Mouse (Mus musculus): ENCODE results near the gene Dnajc2. TPM values are rescaled to one million over a fixed set of nuclear protein-coding genes. Genes with fewer than 3 reads are reported as not detected.
A peak's percentile ranks its signal among the peaks of the same experiment; 100 is the strongest.

The Dnajc2 gene
- 67.1 and 94.3 TPM in 2 replicates for polyA plus RNA-seq (2016; fragmentation: Nextera tagmentation; extraction: Ambion mirVana)

DNA sequence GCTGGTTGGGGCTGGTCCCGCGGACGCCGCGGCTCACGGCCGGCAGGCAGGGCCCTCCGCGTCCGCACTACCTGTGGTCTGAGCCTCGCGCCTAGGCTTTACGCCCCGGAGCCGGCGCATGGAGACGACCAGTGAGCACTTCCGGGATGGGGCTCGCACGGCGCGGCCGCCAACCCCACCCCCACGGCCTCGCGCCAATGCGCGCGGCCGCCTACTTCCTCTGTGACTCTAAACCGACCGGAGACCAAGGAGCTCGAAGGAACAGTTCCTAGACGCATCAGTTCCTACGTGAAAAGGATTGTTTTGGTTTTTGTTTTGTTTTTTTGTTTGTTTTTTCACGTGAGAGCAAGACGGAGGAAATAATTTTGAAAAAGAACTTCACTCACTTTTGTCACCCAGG lies at the start of gene Dnajc2, which contains the start of gene Psmc2:
TSS of gene Dnajc2 (minus strand) at position 199 of the 400 bp plus-strand sequence.
TSS of gene Psmc2 (plus strand) at position 231 of the 400 bp plus-strand sequence.
- peaks cover 33% of the 10 kb centered on the region for H3K4me1 ChIP-seq (replicated peaks)
- H3K27ac ChIP-seq = peak within 1 kb of the TSS; percentile 94
- WGBS = under 1% methylated on average over 37 of the region's 37 CpGs
- no peaks in the 10 kb centered on the region for H3K27me3 ChIP-seq (ENCODE audit: insufficient read depth, poor library complexity, severe bottlenecking)
- H3K9me3 ChIP-seq = no peaks in the 10 kb centered on the region
- peaks cover 50% of the 10 kb centered on the region for H3K36me3 ChIP-seq
- H3K4me3 ChIP-seq = peak within 1 kb of the TSS; percentile 89
- peak; percentile 89 for DNase-seq (ENCODE audit: low spot score)

DNA sequence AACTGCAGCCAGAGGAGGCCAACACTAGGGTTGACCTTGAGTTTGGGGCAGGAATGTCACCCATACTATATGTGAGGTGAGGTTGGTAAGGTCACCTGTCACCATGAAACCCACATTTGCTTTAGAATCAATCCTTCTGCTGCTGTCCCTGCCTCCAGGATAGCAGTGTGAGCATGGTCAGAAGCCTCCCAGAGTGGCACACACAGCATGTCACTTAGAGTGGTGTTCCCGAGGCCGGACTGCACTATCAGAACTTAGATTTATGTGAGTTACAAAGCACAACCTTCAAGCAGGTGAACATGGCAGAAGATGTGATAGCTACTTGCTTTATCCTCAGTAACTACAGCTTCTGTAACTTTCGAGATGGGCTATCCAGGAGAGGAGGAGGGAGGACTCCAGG lies 46.7 kb upstream of the Dnajc2 start:
- no peaks in the 10 kb centered on the region for H3K36me3 ChIP-seq
- peaks cover 4% of the 10 kb centered on the region; the same call in 1 of the 2 replicates for H3K4me1 ChIP-seq (replicated peaks)
- no peaks in the 10 kb centered on the region for H3K27me3 ChIP-seq (ENCODE audit: insufficient read depth, poor library complexity, severe bottlenecking)
- H3K9me3 ChIP-seq = no peaks in the 10 kb centered on the region
- no peak overlapping the region for H3K4me3 ChIP-seq
- WGBS = 73% methylated on average over 3 of the region's 3 CpGs
- DNase-seq (ENCODE audit: low spot score) = no peak
- H3K27ac ChIP-seq = no peak overlapping the region

DNA sequence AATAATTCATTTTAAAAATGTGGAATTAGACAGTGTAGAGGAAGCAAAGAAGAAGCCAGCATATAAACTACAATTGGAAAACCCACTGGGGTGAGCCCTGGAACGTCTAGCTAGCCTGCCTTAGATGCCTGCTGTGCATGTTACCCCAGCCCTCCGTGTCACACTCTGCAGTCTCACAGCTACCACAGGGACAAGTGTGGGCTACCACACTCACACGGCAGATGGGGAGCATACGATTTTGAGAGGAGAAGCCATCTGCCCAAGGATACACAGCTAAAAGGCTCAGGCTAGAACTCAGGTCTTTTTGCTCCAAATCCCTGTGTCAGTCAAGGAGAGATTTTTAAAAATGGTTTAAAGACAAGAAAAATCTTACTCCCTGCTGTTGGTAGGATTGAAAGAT lies 43.8 kb upstream of the Dnajc2 start:
- H3K4me1 ChIP-seq (replicated peaks) = peaks cover 11% of the 10 kb centered on the region
- H3K9me3 ChIP-seq = no peaks in the 10 kb centered on the region
- H3K27me3 ChIP-seq (ENCODE audit: insufficient read depth, poor library complexity, severe bottlenecking) = no peaks in the 10 kb centered on the region
- no peak for DNase-seq (ENCODE audit: low spot score)
- 68% methylated on average over 4 of the region's 4 CpGs for WGBS
- no peaks in the 10 kb centered on the region for H3K36me3 ChIP-seq
- H3K4me3 ChIP-seq = no peak overlapping the region
- H3K27ac ChIP-seq = no peak overlapping the region

GRCm38 (mm10) chr5:21827643-21828042 lies 42.6 kb upstream of the Dnajc2 start:
- H3K27me3 ChIP-seq (ENCODE audit: insufficient read depth, poor library complexity, severe bottlenecking) = no peaks in the 10 kb centered on the region
- no peak overlapping the region for H3K4me3 ChIP-seq
- H3K4me1 ChIP-seq (replicated peaks) = peaks cover 11% of the 10 kb centered on the region
- no peaks in the 10 kb centered on the region for H3K9me3 ChIP-seq
- DNase-seq (ENCODE audit: low spot score) = no peak
- no peak overlapping the region for H3K27ac ChIP-seq
- H3K36me3 ChIP-seq = no peaks in the 10 kb centered on the region
- 15% methylated on average over 6 of the region's 6 CpGs for WGBS

- Histone ChIP-seq H3K27ac (no peak overlapping the region), H3K4me3 (no peak overlapping the region), H3K4me1 (replicated peaks) (peaks cover 11% of the 10 kb centered on the region), H3K27me3 (ENCODE audit: insufficient read depth, poor library complexity, severe bottlenecking) (no peaks in the 10 kb centered on the region), H3K36me3 (no peaks in the 10 kb centered on the region), H3K9me3 (no peaks in the 10 kb centered on the region)
- DNase-seq (ENCODE audit: low spot score) = no peak
- 20% methylated on average over 7 of the region's 7 CpGs for WGBS
Measured at GRCm38 (mm10) chr5:21826370-21826769, 41.3 kb upstream of the Dnajc2 start.

DNA sequence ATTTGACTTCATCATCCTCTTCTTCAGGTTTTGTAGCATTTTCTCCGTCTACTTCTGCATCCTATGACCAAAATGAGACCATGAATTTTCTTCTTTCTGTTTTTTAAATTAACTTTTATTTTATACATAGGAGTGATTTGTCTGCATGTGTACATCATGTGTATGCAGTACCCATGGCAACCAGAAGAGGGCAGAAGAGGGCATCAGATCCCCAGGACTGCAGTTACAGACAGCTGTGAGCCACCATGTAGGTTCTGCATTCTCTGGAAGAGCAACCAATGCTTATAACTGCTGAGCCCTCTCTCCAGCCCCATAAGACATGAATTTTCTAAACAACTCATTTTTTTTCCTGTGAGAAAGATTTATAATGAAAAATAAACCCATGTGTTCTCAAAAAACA lies 28.9 kb upstream of the Dnajc2 start:
- WGBS = 44% methylated on average over 1 of the region's 1 CpGs
- H3K4me3 ChIP-seq = no peak overlapping the region
- no peak overlapping the region for H3K27ac ChIP-seq
- no peaks in the 10 kb centered on the region for H3K27me3 ChIP-seq (ENCODE audit: insufficient read depth, poor library complexity, severe bottlenecking)
- no peaks in the 10 kb centered on the region for H3K36me3 ChIP-seq
- no peaks in the 10 kb centered on the region for H3K9me3 ChIP-seq
- H3K4me1 ChIP-seq (replicated peaks) = no peaks in the 10 kb centered on the region
- DNase-seq (ENCODE audit: low spot score) = peak; percentile 45

DNA sequence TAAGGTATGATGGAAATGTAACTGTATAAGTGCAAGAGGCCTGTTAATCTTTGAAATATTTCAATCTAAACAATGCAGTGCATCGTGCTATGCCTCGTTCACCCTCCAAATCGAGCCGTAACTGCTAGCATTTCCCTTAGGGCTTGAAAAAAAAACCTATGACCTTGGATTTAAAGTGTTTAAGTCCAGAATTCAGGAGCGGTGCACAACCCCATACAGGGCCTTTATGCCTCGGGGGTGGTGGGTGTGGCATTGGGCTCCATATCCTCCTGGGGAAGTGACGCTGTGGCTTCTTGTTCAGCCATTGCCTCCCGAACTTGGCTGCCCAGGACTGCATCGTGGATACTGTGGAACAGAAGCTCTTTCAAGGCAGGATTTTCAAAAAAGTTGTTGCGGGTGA lies 25.9 kb upstream of the Dnajc2 start:
- Histone ChIP-seq H3K4me3 (no peak overlapping the region), H3K4me1 (replicated peaks) (no peaks in the 10 kb centered on the region), H3K27me3 (ENCODE audit: insufficient read depth, poor library complexity, severe bottlenecking) (no peaks in the 10 kb centered on the region), H3K36me3 (no peaks in the 10 kb centered on the region), H3K27ac (no peak overlapping the region), H3K9me3 (no peaks in the 10 kb centered on the region)
- no peak for DNase-seq (ENCODE audit: low spot score)
- 82% methylated on average over 10 of the region's 10 CpGs for WGBS

DNA sequence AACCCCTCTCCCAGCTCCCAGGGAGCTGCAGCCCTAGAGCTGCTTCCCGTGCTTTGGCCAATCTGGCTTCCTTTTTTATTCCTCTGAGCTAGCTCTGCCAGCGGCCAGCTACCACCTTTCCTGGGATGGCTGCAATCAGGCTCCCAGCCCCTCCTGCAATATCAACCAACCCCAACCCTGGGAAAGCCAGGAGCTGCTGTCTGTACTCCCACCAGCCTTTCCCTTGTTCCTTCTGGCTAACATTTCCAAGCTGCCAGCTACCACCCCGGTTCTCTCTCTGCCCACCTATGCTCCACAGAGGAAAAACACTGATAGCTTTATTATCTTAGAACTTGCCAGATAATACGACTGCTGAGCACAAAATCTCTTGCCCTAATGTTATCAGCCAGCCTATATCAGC lies 19.8 kb upstream of the Dnajc2 start:
- 83% methylated on average over 4 of the region's 4 CpGs for WGBS
- Histone ChIP-seq H3K9me3 (no peaks in the 10 kb centered on the region), H3K4me3 (no peak overlapping the region), H3K36me3 (peaks cover 55% of the 10 kb centered on the region), H3K27ac (no peak overlapping the region), H3K4me1 (replicated peaks) (no peaks in the 10 kb centered on the region), H3K27me3 (ENCODE audit: insufficient read depth, poor library complexity, severe bottlenecking) (no peaks in the 10 kb centered on the region)
- DNase-seq (ENCODE audit: low spot score) = no peak

- Histone ChIP-seq H3K9me3 (no peaks in the 10 kb centered on the region), H3K36me3 (peaks cover 66% of the 10 kb centered on the region), H3K4me1 (replicated peaks) (no peaks in the 10 kb centered on the region), H3K27ac (no peak overlapping the region), H3K4me3 (no peak overlapping the region), H3K27me3 (ENCODE audit: insufficient read depth, poor library complexity, severe bottlenecking) (no peaks in the 10 kb centered on the region)
- 91% methylated on average over 12 of the region's 12 CpGs for WGBS
- DNase-seq (ENCODE audit: low spot score) = no peak
Measured at GRCm38 (mm10) chr5:21803691-21804188, 18.7 kb upstream of the Dnajc2 start.

- Histone ChIP-seq H3K36me3 (peaks cover 74% of the 10 kb centered on the region), H3K9me3 (no peaks in the 10 kb centered on the region), H3K4me1 (replicated peaks) (no peaks in the 10 kb centered on the region), H3K27ac (no peak overlapping the region), H3K4me3 (no peak overlapping the region), H3K27me3 (ENCODE audit: insufficient read depth, poor library complexity, severe bottlenecking) (no peaks in the 10 kb centered on the region)
- DNase-seq (ENCODE audit: low spot score) = no peak
- 96% methylated on average over 9 of the region's 9 CpGs for WGBS
Measured at GRCm38 (mm10) chr5:21802907-21803306, 17.9 kb upstream of the Dnajc2 start.

DNA sequence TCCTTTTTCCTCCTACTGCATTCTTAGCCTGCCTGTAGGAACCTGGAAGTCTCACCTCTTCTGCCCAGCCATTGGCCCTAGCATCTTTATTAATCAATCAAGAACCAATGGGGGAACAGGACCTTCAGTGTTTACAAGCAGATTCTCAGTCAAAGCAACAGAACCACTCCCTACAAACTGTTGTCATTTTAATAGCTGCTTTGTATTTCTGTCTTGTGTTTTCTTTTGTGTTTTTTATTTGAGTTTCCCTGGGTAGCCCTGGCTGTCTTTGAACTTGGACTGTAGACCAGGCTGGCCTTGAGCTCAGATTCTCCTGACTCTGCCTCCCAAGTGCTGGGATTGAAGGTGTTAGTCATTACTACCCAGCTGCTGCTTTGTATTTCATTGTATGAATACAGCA lies 7.1 kb upstream of the Dnajc2 start:
- Histone ChIP-seq H3K4me3 (no peak overlapping the region), H3K36me3 (peaks cover 61% of the 10 kb centered on the region), H3K27me3 (ENCODE audit: insufficient read depth, poor library complexity, severe bottlenecking) (no peaks in the 10 kb centered on the region), H3K27ac (no peak overlapping the region), H3K9me3 (no peaks in the 10 kb centered on the region), H3K4me1 (replicated peaks) (peaks cover 20% of the 10 kb centered on the region)
- DNase-seq (ENCODE audit: low spot score) = no peak

- Histone ChIP-seq H3K36me3 (peaks cover 37% of the 10 kb centered on the region), H3K27me3 (ENCODE audit: insufficient read depth, poor library complexity, severe bottlenecking) (no peaks in the 10 kb centered on the region), H3K4me3 (no peak overlapping the region), H3K9me3 (no peaks in the 10 kb centered on the region), H3K4me1 (replicated peaks) (peaks cover 29% of the 10 kb centered on the region), H3K27ac (no peak overlapping the region)
- WGBS = 81% methylated on average over 5 of the region's 5 CpGs
- DNase-seq (ENCODE audit: low spot score) = no peak
Measured at GRCm38 (mm10) chr5:21789061-21789460, 4.0 kb upstream of the Dnajc2 start.

DNA sequence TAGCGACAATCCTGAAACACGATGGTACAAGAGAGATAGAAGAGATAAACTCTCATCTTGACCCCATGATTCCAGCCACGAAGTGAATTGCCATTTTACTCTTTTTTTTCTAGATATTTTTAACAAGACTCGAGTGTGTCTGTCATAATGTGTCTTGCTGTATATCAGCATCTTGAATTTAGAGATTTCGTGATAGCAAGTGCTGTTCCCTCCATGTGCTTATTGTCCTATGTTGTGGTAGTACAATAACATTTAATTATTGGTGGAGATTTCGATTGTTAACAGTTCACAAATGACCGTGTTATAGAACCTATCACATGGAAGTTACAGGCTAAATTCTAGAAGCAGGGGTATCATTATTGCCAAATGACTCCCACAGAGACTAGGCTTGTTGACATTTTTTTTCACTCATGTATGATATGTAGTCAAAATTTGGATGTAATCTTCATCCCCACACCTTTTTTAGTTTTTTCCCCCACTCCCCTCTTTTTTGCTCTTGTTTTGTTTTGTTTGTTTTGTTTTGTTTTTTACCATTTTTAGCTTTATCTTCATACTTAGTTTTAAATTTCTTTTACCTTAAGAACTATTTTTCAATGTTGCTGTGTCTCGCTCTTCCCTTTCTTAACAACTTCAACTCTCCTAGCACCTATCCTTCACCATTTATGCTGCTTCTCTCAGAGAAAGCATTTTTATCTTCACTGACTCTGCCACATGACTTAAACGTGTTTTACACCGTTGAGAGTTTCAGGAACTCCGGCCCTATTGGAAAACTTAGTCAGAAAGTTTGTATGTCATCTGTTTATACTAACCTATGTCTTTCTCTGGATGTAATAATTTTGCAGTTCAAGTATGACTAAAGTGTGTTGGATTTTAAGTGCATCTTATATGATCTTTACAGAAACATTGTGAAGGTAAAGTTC lies 2.4 kb upstream of the Dnajc2 start:
- Histone ChIP-seq H3K4me1 (replicated peaks) (peaks cover 33% of the 10 kb centered on the region), H3K27ac (peak overlapping the region; percentile 94), H3K27me3 (ENCODE audit: insufficient read depth, poor library complexity, severe bottlenecking) (no peaks in the 10 kb centered on the region), H3K9me3 (no peaks in the 10 kb centered on the region), H3K4me3 (peak overlapping the region; percentile 79), H3K36me3 (peaks cover 45% of the 10 kb centered on the region)
- DNase-seq (ENCODE audit: low spot score) = no peak
- WGBS = 39% methylated on average over 11 of the region's 11 CpGs

All from hindbrain, embryonic 10.5 days (tissue).